Mouse (Mus musculus): Measurements from ENCODE around the gene Cyb561d2.

Gene Cyb561d2

GRCm38 (mm10) chr9:107534408-107535202, 7.4 kb downstream of the Cyb561d2 start:
- POLR2A ChIA-PET = interaction anchor here (0.7 to 2.2 kb wide), 29 partner anchors 8 to 848 kb away, joined by 3 to 48 read pairs (median 5); partner anchors contain the start of genes Cyb561d2 (in 3 of the 4), Nprl2 (in 3 of the 4), 6430571L13Rik (in 2 of the 4) and Tusc2 (in 2 of the 4)
- CTCF ChIA-PET = interaction anchor here in 3 of 4 experiments (0.9 to 1.6 kb wide), 11 partner anchors 8 to 111 kb away, joined by 3 to 13 read pairs (median 4); partner anchors contain the start of genes Cyb561d2 (in 1 of the 3), Nprl2 (in 1 of the 3), Tusc2 (in 1 of the 3) and Zmynd10 (in 1 of the 3)

- ChIA-PET POLR2A (interaction anchor here (0.5 to 2.2 kb wide), 38 partner anchors 8 to 847 kb away, joined by 3 to 48 read pairs (median 4); partner anchors contain the start of genes Cyb561d2 (in 3 of the 4), Nprl2 (in 3 of the 4), 6430571L13Rik (in 2 of the 4) and Tusc2 (in 2 of the 4)), CTCF (interaction anchor here (0.6 to 1.8 kb wide), 20 partner anchors 8 to 355 kb away, joined by 3 to 13 read pairs (median 3); partner anchors contain the start of genes Cyb561d2 (in 3 of the 4), Nprl2 (in 3 of the 4), Hyal2 (in 1 of the 4) and Zmynd10 (in 1 of the 4))
These were observed 8.1 kb downstream of the Cyb561d2 start, which contains the start of gene Tmem115 for GRCm38 (mm10) chr9:107533791-107534407. Tmem115 (plus strand) TSS chr9:107533945.

DNA sequence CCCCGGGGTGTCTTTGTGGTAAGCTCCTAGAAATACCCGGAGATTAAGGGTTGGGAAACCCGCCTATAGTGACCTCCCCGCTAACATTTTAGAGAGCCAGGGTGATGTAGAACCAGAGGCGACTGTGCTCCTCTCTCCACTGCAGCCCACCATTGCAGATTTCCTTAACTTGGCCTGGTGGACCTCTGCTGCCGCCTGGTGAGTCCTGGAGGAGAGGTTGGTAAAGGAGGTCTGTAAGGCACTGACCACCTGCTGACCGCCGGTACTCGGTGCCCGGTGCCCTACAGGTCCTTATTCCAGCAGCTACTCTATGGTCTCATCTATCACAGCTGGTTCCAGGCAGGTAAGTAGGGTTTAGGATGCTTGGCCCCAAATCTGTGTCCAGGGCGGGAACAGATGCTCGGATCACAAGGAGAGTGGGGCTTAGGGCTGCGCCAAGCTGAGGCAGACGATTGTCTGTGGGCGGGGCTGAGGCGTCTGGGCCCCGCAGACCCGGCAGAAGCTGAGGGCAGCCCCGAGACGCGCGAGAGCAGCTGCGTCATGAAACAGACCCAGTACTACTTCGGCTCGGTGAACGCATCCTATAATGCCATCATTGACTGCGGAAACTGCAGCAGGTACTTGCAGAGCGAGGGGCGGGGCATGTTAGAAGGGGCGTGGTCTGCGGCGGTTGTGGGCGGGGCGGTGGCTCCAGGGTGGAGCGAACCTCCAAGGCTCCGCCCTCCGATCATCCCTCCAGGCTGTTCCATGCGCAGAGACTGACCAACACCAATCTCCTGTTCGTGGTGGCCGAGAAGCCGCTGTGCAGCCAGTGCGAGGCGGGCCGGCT, 15.6 kb downstream of the Cyb561d2 start:
- CTCF ChIA-PET = interaction anchor here in 2 of 4 experiments (0.6 to 1.2 kb wide), 4 partner anchors 15 to 81 kb away, joined by 3 to 5 read pairs (median 3); partner anchors contain the start of genes Cyb561d2 (in 1 of the 2) and Nprl2 (in 1 of the 2)
- POLR2A ChIA-PET = interaction anchor here in 3 of 4 experiments (0.6 to 1.7 kb wide), 9 partner anchors 14 to 86 kb away, joined by 3 to 7 read pairs (median 3); partner anchors contain the start of gene Hyal2 (in 1 of the 3)

- POLR2A ChIA-PET = interaction anchor here in 3 of 4 experiments (0.6 to 2.6 kb wide), 19 partner anchors 8 to 190 kb away, joined by 3 to 13 read pairs (median 4); partner anchors contain the start of genes Ifrd2 (in 2 of the 3), 6430571L13Rik (in 1 of the 3), Cyb561d2 (in 1 of the 3) and Hyal1 (in 1 of the 3)
- CTCF ChIA-PET = interaction anchor here in 3 of 4 experiments (0.6 to 1.5 kb wide), 15 partner anchors 9 to 233 kb away, joined by 3 to 10 read pairs (median 5); partner anchors contain the start of genes Cyb561d2 (in 1 of the 3), Hyal3 (in 1 of the 3), Mapkapk3 (in 1 of the 3) and Nprl2 (in 1 of the 3)
These were observed 19.6 kb downstream of the Cyb561d2 start for GRCm38 (mm10) chr9:107522400-107522711.

DNA sequence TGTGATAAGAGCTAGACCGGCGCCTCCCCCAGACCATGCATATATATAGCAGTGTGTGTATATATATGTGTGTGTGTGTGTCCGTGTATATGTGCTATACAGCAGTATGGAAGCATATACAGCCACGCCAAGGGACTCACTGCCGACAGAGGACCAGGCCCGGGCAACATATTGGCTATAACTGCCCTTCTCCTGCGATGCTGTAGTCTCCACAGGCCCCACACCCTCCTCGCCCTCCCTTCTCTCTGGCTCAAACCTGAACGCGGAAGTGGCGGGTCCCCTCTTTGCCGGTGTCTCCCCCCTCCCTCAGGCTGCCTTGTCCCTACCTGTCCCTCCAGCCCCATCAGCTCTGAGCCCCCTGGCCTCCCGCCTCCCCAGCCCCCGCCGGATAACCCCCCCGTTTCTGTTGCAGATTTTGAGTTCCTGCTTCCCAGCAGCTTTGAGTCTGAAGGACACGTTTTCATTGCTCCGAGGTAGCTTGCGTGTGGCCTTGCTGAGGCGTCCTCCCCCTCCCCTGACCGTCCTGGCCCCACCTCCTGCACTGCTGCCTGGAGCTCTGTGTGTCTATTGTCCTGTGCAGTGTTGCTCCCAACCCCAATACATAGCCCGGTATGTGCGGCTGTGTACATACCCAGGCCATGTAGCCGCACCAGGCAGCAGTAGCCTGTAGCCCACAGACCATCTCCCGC, 20.1 kb downstream of the Cyb561d2 start:
- CTCF ChIA-PET = interaction anchor here in 3 of 4 experiments (0.6 to 2.5 kb wide), 20 partner anchors 8 to 233 kb away, joined by 3 to 10 read pairs (median 4); partner anchors contain the start of genes Cyb561d2 (in 1 of the 3), Hyal3 (in 1 of the 3), Mapkapk3 (in 1 of the 3) and Nprl2 (in 1 of the 3)
- POLR2A ChIA-PET = interaction anchor here (0.5 to 2.6 kb wide), 26 partner anchors 9 to 630 kb away, joined by 3 to 13 read pairs (median 3); partner anchors contain the start of genes Cyb561d2 (in 2 of the 4), Ifrd2 (in 2 of the 4), Nprl2 (in 2 of the 4) and 6430571L13Rik (in 1 of the 4)

DNA sequence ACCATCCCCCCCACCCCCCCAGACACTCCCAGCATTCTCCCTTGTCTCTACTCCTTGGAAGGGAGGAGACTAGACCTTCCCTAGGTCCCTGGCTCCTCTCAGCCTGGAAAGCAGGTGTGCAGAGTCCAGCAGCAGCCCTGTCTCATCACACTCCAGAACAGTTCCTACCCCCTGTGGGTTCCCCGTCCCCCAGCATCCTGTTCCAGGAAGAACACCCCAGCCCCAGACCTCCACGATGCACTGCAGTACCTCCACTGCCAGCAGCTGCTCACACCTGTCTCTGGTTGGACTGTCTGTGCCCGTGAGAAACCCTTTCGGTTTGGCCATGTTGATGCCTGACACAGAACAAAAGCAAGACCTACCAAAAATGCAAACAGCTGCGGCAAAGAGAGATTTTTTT, 20.8 kb downstream of the Cyb561d2 start:
- POLR2A ChIA-PET = interaction anchor here in 2 of 4 experiments (0.8 to 2.6 kb wide), 14 partner anchors 12 to 629 kb away, joined by 3 to 13 read pairs (median 4); partner anchors contain the start of genes 6430571L13Rik (in 1 of the 2), Cacna2d2 (in 1 of the 2), Cyb561d2 (in 1 of the 2) and Hyal3 (in 1 of the 2)
- CTCF ChIA-PET = interaction anchor here in 1 of 4 experiments (0.9 to 2.5 kb wide), 11 partner anchors 13 to 234 kb away, joined by 3 to 6 read pairs (median 3); partner anchors contain the start of genes Hyal3 and Tmem115

- ChIA-PET CTCF (interaction anchor here in 3 of 4 experiments (0.6 to 2.5 kb wide), 6 partner anchors 14 to 164 kb away, joined by 3 to 6 read pairs (median 3); partner anchors contain the start of gene Tmem115 (in 1 of the 3)), POLR2A (interaction anchor here in 3 of 4 experiments (0.9 to 2.6 kb wide), 6 partner anchors 13 to 121 kb away, joined by 3 to 13 read pairs (median 4); partner anchors contain the start of genes Cacna2d2 (in 1 of the 3), Cyb561d2 (in 1 of the 3), Gnai2 (in 1 of the 3) and Ifrd2 (in 1 of the 3))
These were observed 21.7 kb downstream of the Cyb561d2 start for GRCm38 (mm10) chr9:107520331-107520730.

DNA sequence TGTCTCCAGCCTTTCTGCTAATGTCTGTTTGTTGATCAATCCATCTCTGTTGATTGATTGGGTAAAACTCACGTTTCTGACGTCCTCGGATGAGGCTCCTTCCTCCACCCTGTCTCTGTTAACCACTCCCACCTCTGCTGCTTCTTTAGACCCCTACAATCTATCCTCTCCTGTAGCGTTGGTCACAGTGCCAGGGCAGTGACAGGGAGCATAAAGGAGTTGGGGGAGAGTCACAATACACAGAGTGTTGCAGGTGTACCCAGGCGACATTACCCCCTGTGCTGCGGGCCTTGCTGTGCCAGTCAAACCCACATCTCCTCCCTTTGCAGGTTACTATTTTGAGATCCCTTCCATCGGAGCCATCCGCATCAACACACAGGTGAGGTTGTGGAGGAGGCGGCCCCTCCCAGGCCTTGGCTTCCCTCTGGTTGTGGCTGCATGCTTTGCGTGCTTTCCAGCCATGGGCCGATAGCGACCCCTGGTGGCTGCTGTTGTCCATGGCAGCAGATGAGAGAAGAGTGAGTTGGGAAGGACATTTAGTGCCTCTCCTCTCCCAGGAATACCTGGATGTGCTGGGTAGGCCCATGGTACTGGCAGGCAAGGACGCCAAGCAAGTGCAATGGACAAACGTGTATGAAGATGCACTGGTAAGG, 27.6 kb downstream of the Cyb561d2 start:
- ChIA-PET POLR2A (interaction anchor here in 1 of 4 experiments (0.9 kb wide), 1 partner anchor 174 kb away, joined by 3 read pairs; the partner anchor contains the start of gene 6430571L13Rik), CTCF (interaction anchor here in 2 of 4 experiments (1.4 kb wide), 2 partner anchors 63 to 157 kb away, joined by 4 read pairs; no protein-coding TSS in a partner anchor)

GRCm38 (mm10) chr9:107512326-107512725, 29.7 kb downstream of the Cyb561d2 start:
- ChIA-PET POLR2A (interaction anchor here in 1 of 4 experiments (0.9 to 1.3 kb wide), 2 partner anchors 26 to 42 kb away, joined by 3 read pairs; no protein-coding TSS in a partner anchor), CTCF (interaction anchor here in 2 of 4 experiments (1.0 to 1.3 kb wide), 4 partner anchors 34 to 138 kb away, joined by 3 to 4 read pairs (median 4); no protein-coding TSS in a partner anchor)

DNA sequence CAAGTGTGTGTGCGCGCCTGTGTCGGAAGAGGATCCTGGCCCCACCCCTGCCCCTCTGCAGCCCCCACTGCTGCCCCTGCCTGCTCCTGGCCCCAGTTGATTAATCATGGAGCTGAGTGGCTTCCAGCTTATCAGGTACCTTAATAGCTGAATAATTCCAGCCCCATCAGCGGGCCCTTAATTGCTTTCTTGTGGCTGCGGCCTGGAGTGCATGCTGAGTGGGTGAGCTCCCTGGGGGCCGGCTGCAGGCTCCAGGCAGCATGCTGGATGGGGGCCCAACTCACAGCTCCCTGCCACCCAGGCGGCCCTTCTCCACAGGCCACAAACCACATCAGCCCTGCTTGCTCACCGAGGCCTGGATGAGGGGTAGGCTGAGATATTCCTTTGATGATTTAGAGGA, 30.6 kb downstream of the Cyb561d2 start:
- ChIA-PET CTCF (interaction anchor here in 3 of 4 experiments (1.0 to 1.3 kb wide), 5 partner anchors 33 to 137 kb away, joined by 3 to 4 read pairs (median 4); no protein-coding TSS in a partner anchor), POLR2A (interaction anchor here in 2 of 4 experiments (0.6 to 0.9 kb wide), 3 partner anchors 25 to 78 kb away, joined by 3 read pairs; partner anchors contain the start of gene Hyal2 (in 1 of the 2))

DNA sequence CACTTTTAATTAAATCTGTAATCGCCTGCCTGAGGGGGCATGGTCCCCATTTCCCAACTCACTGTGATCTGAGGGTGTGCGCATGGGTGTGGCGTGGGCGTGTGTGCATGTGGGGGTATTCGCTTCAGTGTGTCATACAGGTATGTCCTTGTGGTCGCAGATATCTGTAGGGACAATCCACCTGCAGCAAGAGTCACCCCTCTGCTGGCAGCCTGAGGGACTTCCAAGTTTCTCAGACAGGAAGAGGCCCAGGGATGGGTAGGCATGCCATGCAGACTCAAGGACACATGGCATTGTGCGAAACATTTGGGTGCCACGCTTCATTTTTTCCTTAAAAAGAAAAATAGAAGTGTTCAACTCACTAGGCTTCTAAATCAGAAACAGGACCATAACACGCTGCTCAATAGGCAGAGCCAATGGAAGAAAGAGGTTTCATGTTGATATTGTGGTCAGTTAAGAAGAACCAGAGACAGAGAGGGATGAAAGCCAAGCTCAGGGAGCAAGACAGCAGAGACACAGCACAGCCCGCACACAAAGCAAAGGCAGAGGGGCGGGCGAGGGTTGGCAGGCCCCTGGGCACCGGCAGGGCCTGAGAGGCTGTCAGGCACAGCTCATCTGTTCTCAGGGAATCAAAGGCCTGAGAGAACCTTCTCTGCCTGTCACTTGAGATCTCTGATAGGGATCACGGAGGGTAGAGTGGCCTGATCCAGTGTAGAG, 31.5 kb downstream of the Cyb561d2 start:
- ChIA-PET POLR2A (no interaction called here), CTCF (interaction anchor here in 1 of 4 experiments (1.0 kb wide), 1 partner anchor 124 kb away, joined by 3 read pairs; no protein-coding TSS in a partner anchor)

GRCm38 (mm10) chr9:107508266-107508665, 33.7 kb downstream of the Cyb561d2 start:
- CTCF ChIA-PET = interaction anchor here in 2 of 4 experiments (0.6 to 1.5 kb wide), 5 partner anchors 9 to 348 kb away, joined by 3 to 6 read pairs (median 3); no protein-coding TSS in a partner anchor
- POLR2A ChIA-PET = no interaction called here

DNA sequence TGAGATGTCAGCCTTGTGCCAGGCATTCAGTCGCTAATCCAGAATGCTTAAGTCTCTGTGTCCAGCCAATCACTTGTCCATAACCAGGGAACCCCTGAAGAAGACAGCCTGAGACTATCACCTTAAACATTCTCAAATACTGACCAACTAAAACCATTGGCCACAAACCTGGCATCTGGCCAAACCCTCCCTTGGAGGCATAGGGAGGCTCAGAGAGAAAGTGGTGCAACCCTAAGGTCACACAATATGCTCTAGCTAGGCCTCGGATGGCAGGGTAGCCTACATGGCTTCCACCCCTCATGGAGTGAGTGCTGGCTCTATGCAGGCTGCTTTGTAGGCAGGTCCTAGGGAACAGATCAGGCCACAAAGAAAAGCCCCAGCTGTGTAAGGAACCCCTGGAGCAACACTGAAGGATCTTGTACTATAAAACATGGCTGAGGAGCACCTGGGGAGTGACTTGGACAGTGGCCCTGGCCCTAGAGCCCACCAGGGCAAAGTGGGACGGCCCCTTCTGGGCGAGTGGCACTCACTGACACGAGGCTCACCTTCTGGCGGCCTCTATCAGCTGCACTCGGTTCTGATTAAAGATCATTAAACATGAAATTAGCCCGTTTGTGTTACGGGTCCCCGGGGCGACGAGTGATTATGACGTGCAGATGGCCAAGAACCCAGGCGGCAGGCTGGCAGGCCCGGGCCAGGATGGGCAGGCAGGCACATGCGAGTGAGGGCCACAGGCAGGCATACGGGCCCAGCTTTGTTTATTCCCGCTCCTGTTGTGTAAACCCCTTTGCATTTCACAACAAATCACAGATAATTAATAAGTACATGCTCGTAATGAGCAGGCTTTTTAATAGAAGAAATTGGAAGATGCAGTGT, 37.1 kb downstream of the Cyb561d2 start:
- ChIA-PET CTCF (interaction anchor here in 2 of 4 experiments (1.0 kb wide), 2 partner anchors 26 to 208 kb away, joined by 3 read pairs; no protein-coding TSS in a partner anchor), POLR2A (no interaction called here)

All from embryonic stem cell, embryonic (primary cell).